Mouse (Mus musculus): Measurements from ENCODE around the gene Atp2a1. TPM values are rescaled to one million over a fixed set of nuclear protein-coding genes. Genes with fewer than 3 reads are reported as not detected.

Atp2a1 gene
- polyA plus RNA-seq, 1 experiment from 2014 or later, result 0.30 TPM

GRCm38 (mm10) chr7:126458844-126459618 is 3.9 kb downstream of the Atp2a1 start:
- no peaks in the 10 kb centered on the region for H3K27me3 ChIP-seq (replicated peaks; ENCODE audit: control insufficient read depth, insufficient read depth, low read length)
- ATAC-seq, result no peak
- H3K4me2 ChIP-seq (ENCODE audit: low read length), result no peak overlapping the region
- H3K36me3 ChIP-seq (ENCODE audit: control insufficient read depth, insufficient read depth), result no peaks in the 10 kb centered on the region
- H3K27ac ChIP-seq (ENCODE audit: low read length), result no peak overlapping the region
- H3K9me3 ChIP-seq (ENCODE audit: control insufficient read depth, low read length), result no peaks in the 10 kb centered on the region
- WGBS, result 84% methylated on average over 11 of the region's 11 CpGs
- no peak overlapping the region for H3K4me3 ChIP-seq (replicated peaks; ENCODE audit: low read length)
- H3K9ac ChIP-seq (replicated peaks; ENCODE audit: low read depth, low read length), result no peak overlapping the region
- no peaks in the 10 kb centered on the region for H3K4me1 ChIP-seq (replicated peaks; ENCODE audit: control insufficient read depth, insufficient read depth, low read length)

GRCm38 (mm10) chr7:126458225-126458624 is 4.7 kb downstream of the Atp2a1 start:
- H3K27ac ChIP-seq (ENCODE audit: low read length), result no peak overlapping the region
- ATAC-seq, result no peak
- WGBS, result 86% methylated on average over 5 of the region's 5 CpGs

GRCm38 (mm10) chr7:126456382-126457266 is 6.3 kb downstream of the Atp2a1 start:
- Histone ChIP-seq H3K9me3 (ENCODE audit: control insufficient read depth, low read length) (no peaks in the 10 kb centered on the region), H3K27me3 (replicated peaks; ENCODE audit: control insufficient read depth, insufficient read depth, low read length) (no peaks in the 10 kb centered on the region), H3K9ac (replicated peaks; ENCODE audit: low read depth, low read length) (no peak overlapping the region), H3K4me1 (replicated peaks; ENCODE audit: control insufficient read depth, insufficient read depth, low read length) (no peaks in the 10 kb centered on the region), H3K27ac (ENCODE audit: low read length) (no peak overlapping the region), H3K4me2 (ENCODE audit: low read length) (no peak overlapping the region), H3K36me3 (ENCODE audit: control insufficient read depth, insufficient read depth) (no peaks in the 10 kb centered on the region), H3K4me3 (replicated peaks; ENCODE audit: low read length) (no peak overlapping the region)
- ATAC-seq, result no peak
- WGBS, result 89% methylated on average over 17 of the region's 17 CpGs

More at GRCm38 (mm10) chr7:126458225-126458624, 4.7 kb downstream of the Atp2a1 start:
- Histone ChIP-seq H3K27me3 (replicated peaks; ENCODE audit: control insufficient read depth, insufficient read depth, low read length) (no peaks in the 10 kb centered on the region), H3K9me3 (ENCODE audit: control insufficient read depth, low read length) (no peaks in the 10 kb centered on the region), H3K9ac (replicated peaks; ENCODE audit: low read depth, low read length) (no peak overlapping the region), H3K4me3 (replicated peaks; ENCODE audit: low read length) (no peak overlapping the region), H3K4me2 (ENCODE audit: low read length) (no peak overlapping the region), H3K4me1 (replicated peaks; ENCODE audit: control insufficient read depth, insufficient read depth, low read length) (no peaks in the 10 kb centered on the region), H3K36me3 (ENCODE audit: control insufficient read depth, insufficient read depth) (no peaks in the 10 kb centered on the region)

- H3K9me3 ChIP-seq (ENCODE audit: control insufficient read depth, low read length), result no peaks in the 10 kb centered on the region
- WGBS, result 82% methylated on average over 2 of the region's 2 CpGs
- H3K4me1 ChIP-seq (replicated peaks; ENCODE audit: control insufficient read depth, insufficient read depth, low read length), result no peaks in the 10 kb centered on the region
- H3K27ac ChIP-seq (ENCODE audit: low read length), result no peak overlapping the region
- no peaks in the 10 kb centered on the region for H3K36me3 ChIP-seq (ENCODE audit: control insufficient read depth, insufficient read depth)
- ATAC-seq, result no peak
- no peak overlapping the region for H3K4me3 ChIP-seq (replicated peaks; ENCODE audit: low read length)
- H3K4me2 ChIP-seq (ENCODE audit: low read length), result no peak overlapping the region
- no peak overlapping the region for H3K9ac ChIP-seq (replicated peaks; ENCODE audit: low read depth, low read length)
- H3K27me3 ChIP-seq (replicated peaks; ENCODE audit: control insufficient read depth, insufficient read depth, low read length), result no peaks in the 10 kb centered on the region
Observed at GRCm38 (mm10) chr7:126455242-126455641, 7.7 kb downstream of the Atp2a1 start.

GRCm38 (mm10) chr7:126453861-126454260 is 9.0 kb downstream of the Atp2a1 start:
- H3K9ac ChIP-seq (replicated peaks; ENCODE audit: low read depth, low read length), result no peak overlapping the region
- H3K4me2 ChIP-seq (ENCODE audit: low read length), result no peak overlapping the region
- no peaks in the 10 kb centered on the region for H3K27me3 ChIP-seq (replicated peaks; ENCODE audit: control insufficient read depth, insufficient read depth, low read length)
- no peak for ATAC-seq
- H3K9me3 ChIP-seq (ENCODE audit: control insufficient read depth, low read length), result no peaks in the 10 kb centered on the region
- no peaks in the 10 kb centered on the region for H3K4me1 ChIP-seq (replicated peaks; ENCODE audit: control insufficient read depth, insufficient read depth, low read length)
- no peak overlapping the region for H3K27ac ChIP-seq (ENCODE audit: low read length)
- H3K4me3 ChIP-seq (replicated peaks; ENCODE audit: low read length), result no peak overlapping the region
- 78% methylated on average over 7 of the region's 7 CpGs for WGBS
- no peaks in the 10 kb centered on the region for H3K36me3 ChIP-seq (ENCODE audit: control insufficient read depth, insufficient read depth)

GRCm38 (mm10) chr7:126452244-126452643 is 10.7 kb downstream of the Atp2a1 start:
- no peak overlapping the region for H3K9ac ChIP-seq (replicated peaks; ENCODE audit: low read depth, low read length)
- H3K36me3 ChIP-seq (ENCODE audit: control insufficient read depth, insufficient read depth), result no peaks in the 10 kb centered on the region
- WGBS, result 90% methylated on average over 3 of the region's 3 CpGs
- H3K27me3 ChIP-seq (replicated peaks; ENCODE audit: control insufficient read depth, insufficient read depth, low read length), result no peaks in the 10 kb centered on the region
- H3K4me1 ChIP-seq (replicated peaks; ENCODE audit: control insufficient read depth, insufficient read depth, low read length), result no peaks in the 10 kb centered on the region
- no peak for ATAC-seq
- H3K9me3 ChIP-seq (ENCODE audit: control insufficient read depth, low read length), result no peaks in the 10 kb centered on the region
- no peak overlapping the region for H3K27ac ChIP-seq (ENCODE audit: low read length)
- no peak overlapping the region for H3K4me3 ChIP-seq (replicated peaks; ENCODE audit: low read length)
- no peak overlapping the region for H3K4me2 ChIP-seq (ENCODE audit: low read length)

GRCm38 (mm10) chr7:126450641-126451040 is 12.3 kb downstream of the Atp2a1 start:
- no peak overlapping the region for H3K27ac ChIP-seq (ENCODE audit: low read length)
- no peak overlapping the region for H3K4me3 ChIP-seq (replicated peaks; ENCODE audit: low read length)
- no peaks in the 10 kb centered on the region for H3K4me1 ChIP-seq (replicated peaks; ENCODE audit: control insufficient read depth, insufficient read depth, low read length)
- 91% methylated on average over 6 of the region's 6 CpGs for WGBS
- H3K9me3 ChIP-seq (ENCODE audit: control insufficient read depth, low read length), result no peaks in the 10 kb centered on the region
- peaks cover 2% of the 10 kb centered on the region; the same call in 1 of the 2 replicates for H3K36me3 ChIP-seq (ENCODE audit: control insufficient read depth, insufficient read depth)
- no peak for ATAC-seq
- no peak overlapping the region for H3K4me2 ChIP-seq (ENCODE audit: low read length)
- H3K9ac ChIP-seq (replicated peaks; ENCODE audit: low read depth, low read length), result no peak overlapping the region
- H3K27me3 ChIP-seq (replicated peaks; ENCODE audit: control insufficient read depth, insufficient read depth, low read length), result no peaks in the 10 kb centered on the region

GRCm38 (mm10) chr7:126449991-126450390 is 12.9 kb downstream of the Atp2a1 start:
- ATAC-seq, result no peak
- H3K9me3 ChIP-seq (ENCODE audit: control insufficient read depth, low read length), result no peaks in the 10 kb centered on the region
- H3K4me3 ChIP-seq (replicated peaks; ENCODE audit: low read length), result no peak overlapping the region
- no peak overlapping the region for H3K4me2 ChIP-seq (ENCODE audit: low read length)
- no peaks in the 10 kb centered on the region for H3K4me1 ChIP-seq (replicated peaks; ENCODE audit: control insufficient read depth, insufficient read depth, low read length)
- no peak overlapping the region for H3K9ac ChIP-seq (replicated peaks; ENCODE audit: low read depth, low read length)
- no peaks in the 10 kb centered on the region for H3K27me3 ChIP-seq (replicated peaks; ENCODE audit: control insufficient read depth, insufficient read depth, low read length)
- 93% methylated on average over 18 of the region's 18 CpGs for whole genome bisulfite sequencing
- peaks cover 3% of the 10 kb centered on the region; the same call in 1 of the 2 replicates for H3K36me3 ChIP-seq (ENCODE audit: control insufficient read depth, insufficient read depth)
- H3K27ac ChIP-seq (ENCODE audit: low read length), result no peak overlapping the region

GRCm38 (mm10) chr7:126448481-126448880 is 14.4 kb downstream of the Atp2a1 start:
- Histone ChIP-seq H3K27me3 (replicated peaks; ENCODE audit: control insufficient read depth, insufficient read depth, low read length) (no peaks in the 10 kb centered on the region), H3K9ac (replicated peaks; ENCODE audit: low read depth, low read length) (no peak overlapping the region), H3K4me2 (ENCODE audit: low read length) (no peak overlapping the region), H3K36me3 (ENCODE audit: control insufficient read depth, insufficient read depth) (peaks cover 9% of the 10 kb centered on the region), H3K27ac (ENCODE audit: low read length) (no peak overlapping the region), H3K4me1 (replicated peaks; ENCODE audit: control insufficient read depth, insufficient read depth, low read length) (no peaks in the 10 kb centered on the region), H3K4me3 (replicated peaks; ENCODE audit: low read length) (no peak overlapping the region), H3K9me3 (ENCODE audit: control insufficient read depth, low read length) (no peaks in the 10 kb centered on the region)
- no peak for ATAC-seq
- whole genome bisulfite sequencing, result 89% methylated on average over 19 of the region's 19 CpGs
